Mouse (Mus musculus): ENCODE measurements around the gene Lbx1. TPM values are rescaled to one million over a fixed set of nuclear protein-coding genes. Genes with fewer than 3 reads are reported as not detected.

The Lbx1 gene
- total RNA-seq, 1 experiment from 2014 or later: not detected

GRCm38 (mm10) chr19:45223413-45224285, 12.0 kb downstream of the Lbx1 start:
- ATAC-seq (replicated peaks; ENCODE audit: insufficient number of reproducible peaks, low FRiP score, low TSS enrichment, poor library complexity, severe bottlenecking): no peak

GRCm38 (mm10) chr19:45222141-45222782, 13.3 kb downstream of the Lbx1 start:
- ATAC-seq (replicated peaks; ENCODE audit: insufficient number of reproducible peaks, low FRiP score, low TSS enrichment, poor library complexity, severe bottlenecking): no peak

DNA sequence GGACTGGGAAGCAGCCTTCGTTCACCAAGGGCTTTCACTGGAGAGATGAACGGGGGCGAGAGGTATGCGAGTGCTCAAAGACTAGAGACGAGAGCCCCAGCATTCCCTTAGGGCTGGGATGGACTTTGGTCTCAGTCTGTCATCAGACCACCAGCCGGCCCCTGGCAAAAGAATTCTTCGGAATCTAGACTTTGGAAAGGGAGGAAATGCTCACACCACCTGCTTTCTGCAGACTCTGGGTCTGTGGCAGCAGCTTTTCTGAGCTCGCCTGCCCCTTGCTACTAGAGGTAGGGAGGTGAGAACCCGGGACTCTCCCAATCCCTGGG, 14.2 kb downstream of the Lbx1 start:
- ATAC-seq (replicated peaks; ENCODE audit: insufficient number of reproducible peaks, low FRiP score, low TSS enrichment, poor library complexity, severe bottlenecking): no peak

DNA sequence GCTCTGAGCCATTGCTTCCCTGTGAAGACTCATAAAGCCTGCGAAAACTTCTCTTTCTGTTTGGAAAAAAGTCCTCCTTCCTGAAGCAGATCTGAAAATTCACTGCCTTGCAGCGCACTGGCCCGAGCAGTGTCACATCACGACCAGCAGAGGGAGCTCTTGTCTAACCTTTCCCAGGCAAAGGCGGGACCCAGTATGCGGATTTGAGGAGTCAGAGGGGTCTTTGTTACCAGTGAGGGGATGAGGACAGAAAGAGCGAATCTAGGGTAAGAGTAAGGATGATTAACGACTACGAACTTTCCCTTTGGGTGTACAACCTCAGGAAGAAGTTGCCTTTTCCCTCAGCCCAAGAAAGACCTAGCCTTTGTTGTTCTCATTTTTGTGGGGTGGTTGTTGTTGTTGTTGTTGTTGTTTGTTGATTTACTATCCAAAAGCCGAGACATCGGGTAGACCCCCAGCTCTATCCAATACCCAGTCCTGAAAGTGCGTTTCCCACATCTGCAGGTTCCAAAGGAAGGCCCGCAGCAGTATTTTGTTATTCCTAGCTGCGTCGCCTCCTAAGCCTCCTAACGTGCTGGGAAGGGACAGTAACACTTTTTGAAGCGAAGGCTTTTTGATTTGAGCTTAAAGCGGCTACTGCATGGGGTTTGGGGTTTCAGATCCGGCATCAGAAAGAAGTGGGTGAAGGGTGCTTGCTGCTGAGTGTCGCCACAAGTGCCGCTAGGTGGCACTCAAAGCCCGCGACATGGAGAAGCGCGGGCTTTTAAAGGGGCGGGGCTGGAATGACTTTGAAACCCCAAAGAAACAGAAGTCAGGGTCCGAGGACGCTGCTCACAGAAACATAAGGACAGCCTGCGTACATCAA, 14.8 kb downstream of the Lbx1 start:
- peak; percentile 58 for ATAC-seq (replicated peaks; ENCODE audit: insufficient number of reproducible peaks, low FRiP score, low TSS enrichment, poor library complexity, severe bottlenecking)

DNA sequence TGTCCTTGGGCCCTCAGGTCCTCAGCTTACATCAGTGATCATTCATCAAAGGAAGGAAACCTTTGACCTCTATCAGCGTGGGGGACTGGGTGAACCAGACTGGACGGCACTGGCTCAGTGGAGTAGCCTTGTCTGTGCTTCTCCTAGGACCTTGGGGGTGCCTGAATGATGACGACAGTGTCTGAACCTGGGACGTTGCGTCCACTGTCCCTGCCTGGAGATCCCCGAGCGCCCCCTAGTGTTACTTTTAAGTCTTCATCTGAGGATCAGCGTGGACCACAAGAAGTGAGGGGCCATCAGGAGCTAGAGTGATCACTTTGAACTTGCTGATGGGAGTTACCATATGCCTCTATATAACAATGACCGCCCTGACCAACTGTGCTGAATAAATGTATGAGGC, 19.4 kb downstream of the Lbx1 start:
- peak; percentile 55 for ATAC-seq (replicated peaks; ENCODE audit: insufficient number of reproducible peaks, low FRiP score, low TSS enrichment, poor library complexity, severe bottlenecking)

DNA sequence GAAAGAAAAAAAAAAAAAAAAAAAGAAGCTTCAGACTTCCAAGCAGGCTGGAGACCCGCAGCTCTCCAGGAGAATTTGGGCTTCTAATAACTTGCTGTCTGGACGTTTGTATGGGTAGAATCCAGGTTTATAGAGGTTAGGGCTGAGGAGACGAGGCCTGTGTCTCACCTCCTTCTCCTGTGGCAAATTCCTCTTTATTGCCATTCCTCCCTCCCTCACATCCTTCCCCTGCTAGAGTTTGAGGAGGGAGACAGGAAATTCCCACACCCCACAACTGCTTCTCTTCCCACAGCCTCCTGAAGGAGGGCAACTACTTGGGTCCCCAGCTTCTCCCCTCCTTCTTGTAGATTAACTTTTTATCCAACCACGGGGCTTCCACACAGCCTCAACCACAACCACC, 20.2 kb downstream of the Lbx1 start:
- no peak for ATAC-seq (replicated peaks; ENCODE audit: insufficient number of reproducible peaks, low FRiP score, low TSS enrichment, poor library complexity, severe bottlenecking)

- no peak for ATAC-seq (replicated peaks; ENCODE audit: insufficient number of reproducible peaks, low FRiP score, low TSS enrichment, poor library complexity, severe bottlenecking)
Measured at GRCm38 (mm10) chr19:45209776-45210422, 25.7 kb downstream of the Lbx1 start.

DNA sequence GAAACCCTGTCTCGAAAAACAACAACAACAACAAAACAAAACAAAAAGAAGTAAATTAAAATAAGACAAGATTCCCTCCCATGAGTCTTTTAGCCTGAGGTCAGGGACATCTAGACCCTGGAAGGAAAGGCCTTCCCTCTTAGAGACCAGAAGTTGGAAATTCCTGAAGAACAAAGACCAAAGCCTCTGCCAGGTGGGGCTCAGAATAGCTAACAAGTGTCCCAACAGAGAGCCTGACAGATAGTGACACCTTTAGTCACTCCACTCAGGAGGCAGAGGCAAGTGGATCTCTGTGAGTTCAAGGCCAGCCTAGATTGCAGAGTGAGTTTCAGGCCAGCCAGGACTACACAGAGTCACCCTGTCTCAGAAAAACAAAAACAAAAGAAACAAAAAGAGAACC, 26.4 kb downstream of the Lbx1 start:
- ATAC-seq (replicated peaks; ENCODE audit: insufficient number of reproducible peaks, low FRiP score, low TSS enrichment, poor library complexity, severe bottlenecking): no peak

DNA sequence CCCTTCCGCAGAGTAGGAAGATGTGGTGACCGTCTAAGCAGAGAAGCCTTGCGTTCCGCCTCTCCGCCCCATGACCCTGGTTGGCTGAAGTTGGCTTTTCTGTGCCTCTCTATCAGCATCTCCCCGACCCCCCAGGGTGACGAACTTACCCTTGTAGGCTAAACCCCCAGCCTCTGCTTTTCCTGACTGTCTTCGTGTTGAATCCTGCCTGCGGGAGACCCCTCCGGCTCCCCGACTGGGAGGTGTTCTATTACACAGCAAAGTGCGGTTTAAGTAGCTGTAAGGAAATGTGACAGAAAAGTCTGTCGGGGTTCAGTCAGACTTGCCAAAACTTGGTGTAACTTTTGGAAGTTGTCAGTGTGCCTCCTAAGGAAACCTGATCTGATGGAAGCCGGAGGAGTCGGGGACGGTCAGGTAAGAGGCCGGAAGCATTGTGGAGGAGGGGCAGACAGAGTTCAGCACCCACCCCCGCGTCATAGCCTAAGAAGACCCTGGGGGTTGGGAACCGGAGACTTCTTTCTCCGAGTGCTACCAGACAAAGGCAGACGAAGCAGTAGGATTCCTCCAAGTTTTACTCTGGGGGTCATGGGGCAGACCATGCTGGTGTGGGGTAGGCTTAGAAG, 27.1 kb downstream of the Lbx1 start:
- ATAC-seq (replicated peaks; ENCODE audit: insufficient number of reproducible peaks, low FRiP score, low TSS enrichment, poor library complexity, severe bottlenecking): no peak

DNA sequence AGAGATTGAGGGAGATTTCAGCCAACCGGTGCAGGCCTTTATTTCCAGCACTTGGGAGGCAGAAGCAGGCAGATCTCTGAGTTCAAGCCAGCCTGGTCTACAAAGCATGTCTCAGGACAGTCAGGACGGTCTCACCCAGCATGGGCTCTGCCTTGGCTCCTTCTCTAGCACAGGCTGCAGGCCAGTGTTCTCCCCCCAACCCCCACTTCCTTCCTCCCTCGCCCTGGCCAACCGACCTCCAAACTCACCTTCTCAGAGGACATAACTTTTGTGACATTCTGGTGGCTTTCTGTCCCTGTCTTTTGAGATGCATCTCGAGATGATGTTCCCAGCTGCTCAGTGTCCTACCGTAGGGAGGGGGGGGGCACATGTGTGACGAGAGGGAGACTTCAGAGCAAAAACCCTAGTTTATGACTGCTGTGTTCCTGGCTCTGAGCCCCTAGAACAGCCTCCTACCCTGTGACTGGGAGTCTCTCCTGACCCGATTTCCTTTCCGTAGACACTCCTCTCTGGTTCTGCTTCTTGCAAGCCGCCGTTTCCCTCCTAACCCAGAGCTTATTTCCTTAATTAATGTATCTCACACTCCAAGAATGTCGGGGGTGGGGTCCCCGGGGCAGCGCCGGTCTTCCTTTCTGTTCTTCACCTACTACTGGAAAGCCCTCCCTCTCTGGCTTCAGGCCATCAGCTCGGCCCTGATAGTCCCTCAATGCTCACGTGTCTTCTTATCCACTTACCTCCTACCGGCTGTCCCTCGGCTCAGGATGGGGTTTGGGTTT, 27.8 kb downstream of the Lbx1 start:
- ATAC-seq (replicated peaks; ENCODE audit: insufficient number of reproducible peaks, low FRiP score, low TSS enrichment, poor library complexity, severe bottlenecking): no peak

DNA sequence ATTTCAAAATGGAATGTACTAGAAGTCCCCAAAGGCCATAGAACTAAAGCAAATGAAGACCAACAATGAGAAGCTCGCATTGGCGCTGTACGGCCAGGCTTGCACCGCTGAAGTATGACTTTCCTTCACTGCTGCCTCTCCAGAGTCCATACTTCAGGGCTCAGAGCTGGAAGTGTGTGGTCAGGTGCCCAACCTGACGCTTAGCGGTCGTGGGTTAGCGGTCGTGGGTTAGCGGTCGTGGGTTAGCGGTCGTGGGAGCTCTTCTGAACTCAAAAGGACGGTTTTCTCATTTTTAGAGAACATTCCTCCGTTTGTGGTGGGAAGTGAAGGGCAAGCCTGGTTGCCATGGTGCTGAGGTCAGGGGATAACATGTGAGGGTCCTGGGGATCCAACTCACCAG, 28.5 kb downstream of the Lbx1 start:
- no peak for ATAC-seq (replicated peaks; ENCODE audit: insufficient number of reproducible peaks, low FRiP score, low TSS enrichment, poor library complexity, severe bottlenecking)

DNA sequence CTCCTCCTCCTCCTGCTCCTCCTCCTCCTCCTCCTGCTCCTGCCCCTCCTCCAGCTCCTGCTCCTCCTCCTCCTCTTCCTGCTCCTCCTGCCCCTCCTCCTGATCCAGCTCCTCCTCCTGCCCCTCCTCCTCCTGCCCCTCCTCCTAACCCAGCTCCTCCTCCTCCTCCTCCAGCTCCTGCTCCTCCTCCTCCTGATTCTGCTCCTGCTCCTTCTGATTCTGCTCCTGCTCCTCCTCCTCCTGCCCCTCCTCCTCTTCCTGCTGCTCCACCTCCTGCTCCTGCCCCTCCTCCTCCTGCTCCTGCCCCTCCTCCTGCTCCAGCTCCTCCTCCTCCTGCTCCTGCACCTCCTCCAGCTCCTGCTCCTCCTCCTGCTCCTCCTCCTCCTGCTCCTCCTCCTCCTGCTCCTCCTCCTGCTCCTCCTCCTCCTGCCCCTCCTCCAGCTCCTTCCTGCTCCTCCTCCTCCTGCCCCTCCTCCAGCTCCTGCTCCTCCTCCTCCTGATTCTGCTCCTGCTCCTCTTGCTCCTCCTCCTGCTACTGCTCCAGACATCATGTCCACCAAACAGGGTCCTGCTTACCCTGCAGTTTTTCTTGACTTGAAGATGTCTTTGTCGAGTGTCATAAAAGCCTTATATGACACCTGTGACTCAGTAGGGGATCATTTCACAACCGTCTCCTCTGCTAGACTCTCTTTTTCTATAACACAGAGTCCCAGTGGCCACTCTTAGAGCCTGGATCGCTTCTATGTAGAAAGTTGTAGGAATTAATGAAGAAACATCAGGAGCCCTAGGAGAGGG, 30.1 kb downstream of the Lbx1 start:
- ATAC-seq (replicated peaks; ENCODE audit: insufficient number of reproducible peaks, low FRiP score, low TSS enrichment, poor library complexity, severe bottlenecking): no peak

DNA sequence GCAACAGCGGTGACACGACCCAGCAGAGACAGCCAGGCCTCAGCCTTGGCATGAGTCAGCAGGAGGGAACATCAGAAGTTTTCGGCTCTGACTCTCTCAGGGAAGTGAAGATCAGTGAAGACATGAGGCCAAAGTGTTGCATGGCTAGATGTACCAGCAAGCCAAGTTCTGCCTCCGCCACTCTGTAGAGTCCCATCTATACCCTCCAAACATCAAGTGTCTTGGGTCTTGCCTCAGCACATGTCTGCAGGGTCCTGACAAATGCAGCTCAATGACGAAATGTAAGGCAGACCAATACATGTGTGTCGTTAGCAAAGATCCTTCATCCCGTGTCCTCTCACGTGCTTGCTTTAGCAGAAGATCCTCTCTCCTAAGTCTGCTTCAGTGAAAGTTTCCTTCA, 38.6 kb downstream of the Lbx1 start:
- ATAC-seq (replicated peaks; ENCODE audit: insufficient number of reproducible peaks, low FRiP score, low TSS enrichment, poor library complexity, severe bottlenecking): no peak

DNA sequence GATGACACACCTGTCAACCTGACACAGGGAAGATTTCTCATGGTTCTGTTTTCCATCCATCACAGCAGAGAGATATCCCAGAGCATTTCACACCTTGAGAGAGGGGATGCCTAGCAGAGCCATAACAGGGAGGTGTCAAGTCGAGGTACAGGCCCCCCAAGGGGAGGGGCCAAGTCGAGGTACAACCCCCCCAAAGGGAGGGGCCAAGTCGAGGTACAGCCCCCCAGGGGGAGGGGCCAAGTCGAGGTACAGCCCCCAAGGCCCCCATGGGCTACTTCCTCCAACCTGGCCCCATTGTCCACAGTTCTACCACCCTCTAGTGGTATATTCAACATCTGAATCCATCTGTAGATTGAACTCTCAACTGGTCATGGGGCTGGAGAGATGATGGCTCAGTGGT, 41.0 kb downstream of the Lbx1 start:
- no peak for ATAC-seq (replicated peaks; ENCODE audit: insufficient number of reproducible peaks, low FRiP score, low TSS enrichment, poor library complexity, severe bottlenecking)

Measured in monocyte, adult 5-6 weeks (primary cell).